Mouse (Mus musculus) liver, embryonic 12.5 days (tissue): ENCODE data around the gene Fdxacb1. TPM values are rescaled to one million over a fixed set of nuclear protein-coding genes. Genes with fewer than 3 reads are reported as not detected.

ENCODE experiments used
- ATAC-seq: fragments of 200-750 bp; cut with Nextera tagmentation; 2 replicates; pipeline ENCODE4 v1.8.0; 2017; ENCODE audit warnings: moderate number of reproducible peaks, mild to moderate bottlenecking, moderate library complexity
- H3K27ac ChIP-seq: fragments of 300-500 bp; sonication (generic); 2 replicates; pipeline ENCODE4 v1.5.1; 2016; ENCODE audit warnings: mild to moderate bottlenecking
- H3K27me3 ChIP-seq: fragments of 300-500 bp; sonication (generic); replicated peaks from 2 replicates; pipeline ENCODE4 v1.6.1; 2016; ENCODE audit warnings: mild to moderate bottlenecking, moderate library complexity
- H3K36me3 ChIP-seq: fragments of 300-500 bp; sonication (generic); 2 replicates; pipeline ENCODE4 v1.6.1; 2016; ENCODE audit warnings: mild to moderate bottlenecking, moderate library complexity
- H3K4me1 ChIP-seq: fragments of 300-500 bp; sonication (generic); 2 replicates; pipeline ENCODE4 v1.6.1; 2016
- H3K4me2 ChIP-seq: fragments of 300-500 bp; sonication (generic); 2 replicates; pipeline ENCODE4 v1.6.1; 2016; ENCODE audit warnings: mild to moderate bottlenecking, moderate library complexity
- H3K4me3 ChIP-seq: fragments of 300-500 bp; sonication (generic); 2 replicates; pipeline ENCODE4 v1.5.1; 2016; ENCODE audit warnings: mild to moderate bottlenecking, moderate library complexity
- H3K9ac ChIP-seq: fragments of 300-500 bp; sonication (generic); 2 replicates; pipeline ENCODE4 v1.6.1; 2016; ENCODE audit warnings: mild to moderate bottlenecking, moderate library complexity
- H3K9me3 ChIP-seq: fragments of 300-500 bp; sonication (generic); replicated peaks from 2 replicates; pipeline ENCODE4 v1.6.1; 2016; ENCODE audit warnings: mild to moderate bottlenecking, moderate library complexity
- WGBS: fragments of 180-500 bp; shearing (Covaris S2); methylation state at CpG from one replicate; pipeline ENCODE4 v1.1.7; 2016; ENCODE audit not compliant: insufficient replicate concordance; 5-methylcytosine and 5-hydroxymethylcytosine counted together
- polyA plus RNA-seq: library from polyadenylated mRNA; unstranded; fragments of >200 nt; fragmentation: Nextera tagmentation; extraction: Ambion mirVana; gene quantifications from 2 replicates; pipeline ENCODE4 v1.2.1, GENCODE M21; 2016

Fdxacb1 gene
- 11.5 and 13.7 TPM in 2 replicates for polyA plus RNA-seq

- Histone ChIP-seq H3K4me3 (peak within 1 kb of the TSS; percentile 75), H3K4me1 (peaks cover 34% of the 10 kb centered on the region), H3K36me3 (peaks cover 24% of the 10 kb centered on the region), H3K4me2 (peak within 1 kb of the TSS; percentile 91), H3K27me3 (no peaks in the 10 kb centered on the region), H3K9me3 (no peaks in the 10 kb centered on the region), H3K27ac (peak within 1 kb of the TSS; percentile 93), H3K9ac (peak within 1 kb of the TSS; percentile 74)
- 5% methylated on average over 59 of the region's 59 CpGs for WGBS
- peak; percentile 97 for ATAC-seq
Observed at GRCm38 (mm10) chr9:50768107-50769002, at the start of gene Fdxacb1. Gene Fdxacb1, plus strand, starts transcription at chr9:50768236.

GRCm38 (mm10) chr9:50718878-50719277 is 49.2 kb upstream of the Fdxacb1 start:
- H3K9me3 ChIP-seq: no peaks in the 10 kb centered on the region
- 52% methylated on average over 4 of the region's 4 CpGs for WGBS
- H3K27me3 ChIP-seq: peaks cover 45% of the 10 kb centered on the region
- no peaks in the 10 kb centered on the region for H3K36me3 ChIP-seq
- no peak overlapping the region for H3K27ac ChIP-seq
- H3K4me1 ChIP-seq: no peaks in the 10 kb centered on the region
- no peak overlapping the region for H3K4me3 ChIP-seq
- ATAC-seq: no peak
- H3K4me2 ChIP-seq: no peak overlapping the region
- H3K9ac ChIP-seq: no peak overlapping the region

GRCm38 (mm10) chr9:50721061-50721460 is 47.0 kb upstream of the Fdxacb1 start:
- ATAC-seq: no peak
- Histone ChIP-seq H3K4me3 (no peak overlapping the region), H3K4me2 (no peak overlapping the region), H3K27me3 (peaks cover 50% of the 10 kb centered on the region), H3K36me3 (no peaks in the 10 kb centered on the region), H3K4me1 (no peaks in the 10 kb centered on the region), H3K27ac (no peak overlapping the region), H3K9me3 (no peaks in the 10 kb centered on the region), H3K9ac (no peak overlapping the region)
- WGBS: 42% methylated on average over 12 of the region's 12 CpGs

- no peaks in the 10 kb centered on the region for H3K9me3 ChIP-seq
- H3K27me3 ChIP-seq: peaks cover 52% of the 10 kb centered on the region
- WGBS: 34% methylated on average over 8 of the region's 8 CpGs
- no peak for ATAC-seq
- H3K4me3 ChIP-seq: no peak overlapping the region
- no peak overlapping the region for H3K9ac ChIP-seq
- H3K4me1 ChIP-seq: peaks cover under 1% of the 10 kb centered on the region; the same call in 1 of the 2 replicates
- H3K27ac ChIP-seq: no peak overlapping the region
- H3K36me3 ChIP-seq: no peaks in the 10 kb centered on the region
- no peak overlapping the region for H3K4me2 ChIP-seq
Observed at GRCm38 (mm10) chr9:50722451-50722911, 45.6 kb upstream of the Fdxacb1 start.

- no peaks in the 10 kb centered on the region for H3K9me3 ChIP-seq
- H3K27me3 ChIP-seq: peaks cover 56% of the 10 kb centered on the region
- H3K27ac ChIP-seq: no peak overlapping the region
- peaks cover 8% of the 10 kb centered on the region; the same call in 1 of the 2 replicates for H3K4me1 ChIP-seq
- H3K4me2 ChIP-seq: no peak overlapping the region
- WGBS: 61% methylated on average over 7 of the region's 7 CpGs
- no peaks in the 10 kb centered on the region for H3K36me3 ChIP-seq
- H3K4me3 ChIP-seq: no peak overlapping the region
- no peak for ATAC-seq
- no peak overlapping the region for H3K9ac ChIP-seq
Observed at GRCm38 (mm10) chr9:50723406-50723805, 44.6 kb upstream of the Fdxacb1 start.

- Histone ChIP-seq H3K4me3 (no peak overlapping the region), H3K27me3 (peaks cover 62% of the 10 kb centered on the region), H3K4me2 (no peak overlapping the region), H3K4me1 (peaks cover 8% of the 10 kb centered on the region; the same call in 1 of the 2 replicates), H3K36me3 (no peaks in the 10 kb centered on the region), H3K9me3 (no peaks in the 10 kb centered on the region), H3K27ac (no peak overlapping the region), H3K9ac (no peak overlapping the region)
- ATAC-seq: no peak
- WGBS: 62% methylated on average over 2 of the region's 2 CpGs
Observed at GRCm38 (mm10) chr9:50724147-50724546, 43.9 kb upstream of the Fdxacb1 start.

- 34% methylated on average over 3 of the region's 3 CpGs for WGBS
- peaks cover 62% of the 10 kb centered on the region for H3K27me3 ChIP-seq
- no peak overlapping the region for H3K4me2 ChIP-seq
- no peaks in the 10 kb centered on the region for H3K36me3 ChIP-seq
- H3K9ac ChIP-seq: no peak overlapping the region
- H3K4me3 ChIP-seq: no peak overlapping the region
- H3K4me1 ChIP-seq: peaks cover 8% of the 10 kb centered on the region; the same call in 1 of the 2 replicates
- ATAC-seq: no peak
- H3K9me3 ChIP-seq: no peaks in the 10 kb centered on the region
- H3K27ac ChIP-seq: no peak overlapping the region
Observed at GRCm38 (mm10) chr9:50724661-50725330, 43.2 kb upstream of the Fdxacb1 start.

- Histone ChIP-seq H3K27me3 (peaks cover 65% of the 10 kb centered on the region), H3K4me1 (peaks cover 8% of the 10 kb centered on the region; the same call in 1 of the 2 replicates), H3K9ac (no peak overlapping the region), H3K4me2 (no peak overlapping the region), H3K36me3 (no peaks in the 10 kb centered on the region), H3K9me3 (no peaks in the 10 kb centered on the region), H3K27ac (no peak overlapping the region), H3K4me3 (no peak overlapping the region)
- WGBS: 63% methylated on average over 8 of the region's 8 CpGs
- ATAC-seq: no peak
Observed at GRCm38 (mm10) chr9:50725921-50726590, 42.0 kb upstream of the Fdxacb1 start.

GRCm38 (mm10) chr9:50727171-50727924 is 40.7 kb upstream of the Fdxacb1 start:
- Histone ChIP-seq H3K4me3 (peak overlapping the region; percentile 50), H3K27ac (no peak overlapping the region), H3K9me3 (no peaks in the 10 kb centered on the region), H3K9ac (peak overlapping the region; percentile 55), H3K4me2 (peak overlapping the region; percentile 73), H3K36me3 (no peaks in the 10 kb centered on the region), H3K4me1 (peaks cover 8% of the 10 kb centered on the region; the same call in 1 of the 2 replicates), H3K27me3 (peaks cover 61% of the 10 kb centered on the region)
- WGBS: 15% methylated on average over 30 of the region's 30 CpGs
- ATAC-seq: peak; percentile 49

- Histone ChIP-seq H3K27ac (no peak overlapping the region), H3K27me3 (peaks cover 59% of the 10 kb centered on the region), H3K9ac (peak overlapping the region; percentile 55), H3K4me2 (peak overlapping the region; percentile 73), H3K4me1 (peaks cover 8% of the 10 kb centered on the region; the same call in 1 of the 2 replicates), H3K9me3 (no peaks in the 10 kb centered on the region), H3K36me3 (no peaks in the 10 kb centered on the region), H3K4me3 (peak overlapping the region; percentile 50)
- peak; percentile 73 for ATAC-seq
- WGBS: under 1% methylated on average over 44 of the region's 45 CpGs
Observed at GRCm38 (mm10) chr9:50727925-50728651, 39.9 kb upstream of the Fdxacb1 start.
